Mouse (Mus musculus): Measurements from ENCODE around the gene Psmc3ip.

Psmc3ip gene

GRCm38 (mm10) chr11:101052751-101053473 is 42.3 kb downstream of the Psmc3ip start:
- no peak for DNase-seq (ENCODE audit: low spot score)

- no peak for DNase-seq (ENCODE audit: low spot score)
These were observed 43.6 kb downstream of the Psmc3ip start for GRCm38 (mm10) chr11:101051617-101052016.

GRCm38 (mm10) chr11:101051051-101051493 is 44.2 kb downstream of the Psmc3ip start:
- DNase-seq (ENCODE audit: low spot score) = no peak

- no peak for DNase-seq (ENCODE audit: low spot score)
These were observed 44.9 kb downstream of the Psmc3ip start for GRCm38 (mm10) chr11:101050359-101050758.

GRCm38 (mm10) chr11:101047502-101047901 is 47.7 kb downstream of the Psmc3ip start:
- no peak for DNase-seq (ENCODE audit: low spot score)

- DNase-seq (ENCODE audit: low spot score) = no peak
These were observed 48.8 kb downstream of the Psmc3ip start for GRCm38 (mm10) chr11:101046440-101046839.

- no peak for DNase-seq (ENCODE audit: low spot score)
These were observed 49.4 kb downstream of the Psmc3ip start for GRCm38 (mm10) chr11:101045826-101046225.
